Mouse (Mus musculus): ENCODE results near the gene Znhit2.

DNA sequence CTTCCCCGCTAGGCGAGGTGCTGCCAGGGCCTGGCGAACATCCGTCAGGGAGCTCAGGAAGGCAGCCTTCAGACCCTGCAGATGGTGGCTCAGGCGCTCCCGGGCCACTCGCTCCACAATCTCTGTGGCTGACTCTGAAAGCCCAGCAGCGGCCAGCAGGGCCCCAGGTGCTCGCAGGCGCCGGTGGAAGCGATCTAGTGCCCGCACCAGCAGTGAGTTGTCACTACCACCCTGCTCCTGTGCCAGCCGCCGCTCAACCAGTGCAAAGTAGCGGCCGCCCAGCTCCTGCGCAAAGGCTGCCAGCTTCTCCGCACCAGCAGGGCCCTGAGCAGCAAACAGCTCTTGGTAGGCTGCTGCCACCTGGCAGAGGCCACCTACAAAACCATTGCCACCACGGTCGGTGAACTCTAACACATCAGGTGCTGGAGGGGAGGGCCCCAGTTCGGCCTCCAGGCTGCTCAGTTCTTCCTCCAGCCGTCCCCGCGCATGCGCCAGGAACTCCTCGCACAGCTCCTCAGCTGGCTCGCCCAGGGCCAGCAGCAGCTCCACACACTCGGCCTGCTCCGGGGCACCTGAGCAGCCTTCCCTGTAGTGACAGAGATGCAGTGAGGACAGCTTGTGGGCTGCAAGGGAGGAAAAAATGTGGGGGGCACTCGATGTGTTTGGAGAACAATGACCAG is 9.7 kb downstream of the Znhit2 start:
- TF ChIP-seq EP300 (IDR thresholded peaks at IDR 0.05; ENCODE audit: insufficient read depth, low read depth, low read length) (no peak), CTCF (IDR thresholded peaks at IDR 0.05) (no peak)

All from heart, adult 2 months (tissue).